Mouse (Mus musculus): ENCODE results near the gene Calm1. TPM values are rescaled to one million over a fixed set of nuclear protein-coding genes. Genes with fewer than 3 reads are reported as not detected.

Gene Calm1
- total RNA-seq (2021) = 100 to 1,000 TPM; 224 to 240 TPM
- polyA plus RNA-seq (2012; rRNA removed) = 99.2 and 105 TPM in 2 replicates
- long read RNA-seq, full-length matches to known transcripts = 511 of 618 reads
- long read RNA-seq, partial matches to known transcripts = 3 of 618 reads
- long read RNA-seq, other reads (novel, unspliced or antisense) = 104 of 618 reads

DNA sequence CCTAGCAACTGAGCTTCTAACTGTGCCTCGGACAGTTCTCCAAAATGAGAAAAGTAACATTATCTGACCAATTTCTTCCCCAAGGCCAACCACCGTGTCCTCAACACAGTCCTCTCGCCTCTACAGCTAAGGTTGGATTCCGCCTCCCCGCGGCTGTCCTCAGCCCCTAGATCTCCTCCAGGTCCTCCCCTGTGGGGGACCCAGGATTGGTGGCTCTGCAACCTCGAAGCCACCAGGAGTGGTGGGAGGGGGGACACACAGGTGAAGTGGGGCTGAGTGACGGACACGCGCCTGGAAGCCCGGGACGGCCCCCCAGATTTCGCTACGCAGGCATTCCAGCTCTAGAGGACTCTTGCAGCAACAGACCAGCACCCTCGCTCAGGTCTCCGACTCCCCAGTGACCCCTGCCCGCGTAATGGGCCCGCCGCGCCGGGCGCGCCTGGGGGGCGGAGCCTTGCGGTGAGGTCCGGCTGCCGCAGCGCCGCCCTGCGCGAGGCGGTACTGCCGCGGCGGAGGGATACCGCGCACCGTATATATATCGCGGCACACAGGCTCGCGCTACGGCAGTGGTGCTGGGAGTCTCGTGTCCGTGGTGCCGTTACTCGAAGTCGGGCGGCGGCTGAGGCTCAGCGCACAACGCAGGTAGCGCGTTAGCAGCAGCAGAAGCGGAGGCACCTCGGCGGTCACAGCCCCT lies at the start of gene Calm1:
Gene Calm1, plus strand, starts transcription at position 469 of the 694 bp plus-strand sequence.
- DNase-seq = peak; percentile 97 to 98
- TF ChIP-seq EP300 (IDR thresholded peaks at IDR 0.05; ENCODE audit: insufficient read depth, low read depth, low read length) (peak; percentile 99), CTCF (IDR thresholded peaks at IDR 0.05) (peak; percentile 42), POLR2A (IDR thresholded peaks at IDR 0.05; ENCODE audit: insufficient read depth, low read depth, low read length) (peak; percentile 100)
- no peaks in the 10 kb centered on the region for H3K27me3 ChIP-seq (ENCODE audit: control insufficient read depth, insufficient read depth, low read length)
- peaks cover 8% of the 10 kb centered on the region for H3K79me2 ChIP-seq (replicated peaks; ENCODE audit: control insufficient read depth, insufficient read depth, low read length)
- WGBS = under 1% methylated on average over 58 of the region's 58 CpGs
- intact Hi-C loops (cut with DNase I) = loop anchor here (1.0 kb wide), 2 partner anchors 11 to 40 kb away; partner anchors contain the start of gene Nrde2
- H3K4me3 ChIP-seq = peak within 1 kb of the TSS; percentile 94
- peaks cover 8% of the 10 kb centered on the region for H3K4me1 ChIP-seq (ENCODE audit: control insufficient read depth, insufficient read depth, low read length)
- H3K36me3 ChIP-seq (ENCODE audit: control insufficient read depth, insufficient read depth, low read length) = peaks cover 20% of the 10 kb centered on the region
- peak within 1 kb of the TSS; percentile 96 for H3K27ac ChIP-seq
- peak within 1 kb of the TSS; percentile 90 for H3K9ac ChIP-seq (ENCODE audit: low read depth, low read length)

- no peak overlapping the region for H3K27ac ChIP-seq
- intact Hi-C loops (cut with DNase I) = no loop called here
- H3K27me3 ChIP-seq (ENCODE audit: control insufficient read depth, insufficient read depth, low read length) = no peaks in the 10 kb centered on the region
- peaks cover 3% of the 10 kb centered on the region for H3K79me2 ChIP-seq (replicated peaks; ENCODE audit: control insufficient read depth, insufficient read depth, low read length)
- WGBS = 95% methylated on average over 7 of the region's 7 CpGs
- DNase-seq = no peak
- TF ChIP-seq EP300 (IDR thresholded peaks at IDR 0.05; ENCODE audit: insufficient read depth, low read depth, low read length) = no peak
- no peak overlapping the region for H3K4me3 ChIP-seq
- no peaks in the 10 kb centered on the region for H3K4me1 ChIP-seq (ENCODE audit: control insufficient read depth, insufficient read depth, low read length)
- H3K36me3 ChIP-seq (ENCODE audit: control insufficient read depth, insufficient read depth, low read length) = 0 out of 2 replicates have a peak, but pooled peaks cover 1% of the 10 kb centered on the region
- H3K9ac ChIP-seq (ENCODE audit: low read depth, low read length) = no peak overlapping the region
Observed at GRCm38 (mm10) chr12:100152466-100152865, 46.8 kb upstream of the Calm1 start.

GRCm38 (mm10) chr12:100159261-100159975 lies 39.8 kb upstream of the Calm1 start, which contains the start of gene Nrde2:
Nrde2 (minus strand) TSS chr12:100159653.
- H3K9ac ChIP-seq (ENCODE audit: low read depth, low read length) = peak within 1 kb of the TSS; percentile 64
- peaks cover 3% of the 10 kb centered on the region for H3K79me2 ChIP-seq (replicated peaks; ENCODE audit: control insufficient read depth, insufficient read depth, low read length)
- TF ChIP-seq POLR2A (IDR thresholded peaks at IDR 0.05; ENCODE audit: insufficient read depth, low read depth, low read length) (peak; percentile 75), CTCF (IDR thresholded peaks at IDR 0.05) (peak; percentile 33), EP300 (IDR thresholded peaks at IDR 0.05; ENCODE audit: insufficient read depth, low read depth, low read length) (peak; percentile 49; the same call in 1 of the 2 replicates)
- H3K36me3 ChIP-seq (ENCODE audit: control insufficient read depth, insufficient read depth, low read length) = peaks cover 3% of the 10 kb centered on the region
- H3K4me1 ChIP-seq (ENCODE audit: control insufficient read depth, insufficient read depth, low read length) = peaks cover 5% of the 10 kb centered on the region
- H3K4me3 ChIP-seq = peak within 1 kb of the TSS; percentile 63
- no peaks in the 10 kb centered on the region for H3K27me3 ChIP-seq (ENCODE audit: control insufficient read depth, insufficient read depth, low read length)
- peak within 1 kb of the TSS; percentile 91 for H3K27ac ChIP-seq
- intact Hi-C loops (cut with DNase I) = loop anchor here (1.0 to 2.0 kb wide), 2 partner anchors 27 to 40 kb away; partner anchors contain the start of gene Calm1
- under 1% methylated on average over 26 of the region's 26 CpGs for WGBS
- DNase-seq = peak; percentile 89 to 94

GRCm38 (mm10) chr12:100164991-100165500 lies 34.2 kb upstream of the Calm1 start:
- no peaks in the 10 kb centered on the region for H3K36me3 ChIP-seq (ENCODE audit: control insufficient read depth, insufficient read depth, low read length)
- H3K27ac ChIP-seq = no peak overlapping the region
- no peaks in the 10 kb centered on the region for H3K27me3 ChIP-seq (ENCODE audit: control insufficient read depth, insufficient read depth, low read length)
- WGBS = 71% methylated on average over 7 of the region's 7 CpGs
- TF ChIP-seq POLR2A (IDR thresholded peaks at IDR 0.05; ENCODE audit: insufficient read depth, low read depth, low read length) (no peak), CTCF (IDR thresholded peaks at IDR 0.05) (no peak), EP300 (IDR thresholded peaks at IDR 0.05; ENCODE audit: insufficient read depth, low read depth, low read length) (no peak)
- intact Hi-C loops (cut with DNase I) = loop anchor here (10.0 kb wide), 1 partner anchor 670 kb away; no protein-coding TSS in a partner anchor
- H3K79me2 ChIP-seq (replicated peaks; ENCODE audit: control insufficient read depth, insufficient read depth, low read length) = no peaks in the 10 kb centered on the region
- peaks cover 2% of the 10 kb centered on the region; the same call in 1 of the 2 replicates for H3K4me1 ChIP-seq (ENCODE audit: control insufficient read depth, insufficient read depth, low read length)
- H3K4me3 ChIP-seq = no peak overlapping the region
- no peak for DNase-seq
- H3K9ac ChIP-seq (ENCODE audit: low read depth, low read length) = no peak overlapping the region

DNA sequence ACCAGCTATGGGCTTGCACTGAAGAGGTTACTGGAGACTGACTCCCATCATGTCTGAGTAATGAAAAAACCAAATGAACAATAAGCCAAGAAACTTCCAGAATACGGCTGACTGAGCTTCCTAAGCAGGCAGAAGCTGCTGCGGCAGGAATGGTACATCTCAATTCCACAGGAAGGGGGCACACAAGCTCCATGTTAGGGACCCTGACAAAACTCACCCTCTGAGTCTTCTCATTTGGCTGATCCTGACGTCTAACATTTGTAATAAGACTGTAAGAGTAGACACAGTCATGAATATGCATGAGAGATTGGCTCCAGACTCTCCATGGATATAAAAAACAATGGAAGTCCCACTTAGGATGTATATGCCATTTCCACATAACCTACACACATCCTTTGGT lies 33.1 kb upstream of the Calm1 start:
- H3K4me3 ChIP-seq = no peak overlapping the region
- H3K27me3 ChIP-seq (ENCODE audit: control insufficient read depth, insufficient read depth, low read length) = no peaks in the 10 kb centered on the region
- peaks cover 2% of the 10 kb centered on the region; the same call in 1 of the 2 replicates for H3K4me1 ChIP-seq (ENCODE audit: control insufficient read depth, insufficient read depth, low read length)
- WGBS = 35% methylated on average over 3 of the region's 3 CpGs
- H3K27ac ChIP-seq = no peak overlapping the region
- H3K79me2 ChIP-seq (replicated peaks; ENCODE audit: control insufficient read depth, insufficient read depth, low read length) = no peaks in the 10 kb centered on the region
- H3K9ac ChIP-seq (ENCODE audit: low read depth, low read length) = no peak overlapping the region
- TF ChIP-seq CTCF (IDR thresholded peaks at IDR 0.05) (peak; percentile 63), EP300 (IDR thresholded peaks at IDR 0.05; ENCODE audit: insufficient read depth, low read depth, low read length) (no peak), POLR2A (IDR thresholded peaks at IDR 0.05; ENCODE audit: insufficient read depth, low read depth, low read length) (no peak)
- DNase-seq = peak; percentile 11 to 28
- intact Hi-C loops (cut with DNase I) = loop anchor here (10.0 kb wide), 1 partner anchor 669 kb away; no protein-coding TSS in a partner anchor
- H3K36me3 ChIP-seq (ENCODE audit: control insufficient read depth, insufficient read depth, low read length) = no peaks in the 10 kb centered on the region
